Mouse (Mus musculus) embryonic fibroblast, embryonic 13.5 days (primary cell): ENCODE data around the gene Pign. TPM values are rescaled to one million over a fixed set of nuclear protein-coding genes. Genes with fewer than 3 reads are reported as not detected.

Experiments used
- H3K27ac ChIP-seq: 2 replicates; pipeline ENCODE4 v1.5.1; 2012; ENCODE audit warnings: low read length, control low read depth, inconsistent platforms; ENCODE audit not compliant: insufficient read depth
- H3K4me1 ChIP-seq: 2 replicates; pipeline ENCODE4 v1.6.1; 2011; ENCODE audit warnings: low read length; ENCODE audit not compliant: control insufficient read depth, insufficient read depth
- H3K4me3 ChIP-seq: 2 replicates; pipeline ENCODE4 v1.5.1; 2011; ENCODE audit warnings: mild to moderate bottlenecking, control low read depth, low read length; ENCODE audit not compliant: insufficient read depth
- CTCF ChIP-seq: IDR thresholded peaks from 2 replicates; pipeline ENCODE4 v1.5.1; 2011; ENCODE audit warnings: mild to moderate bottlenecking, control low read depth, low read length, moderate library complexity, borderline replicate concordance; ENCODE audit not compliant: insufficient read depth
- POLR2A ChIP-seq: IDR thresholded peaks from 2 replicates; pipeline ENCODE4 v1.6.1; 2011; ENCODE audit warnings: low read depth, mild to moderate bottlenecking, control low read depth, low read length, moderate library complexity
- polyA plus RNA-seq: library from polyadenylated mRNA; stranded (reverse); fragments of >200 nt; gene quantifications from 2 replicates; pipeline ENCODE4 v1.2.4, GENCODE M21; 2011; ENCODE audit warnings: low read depth; ENCODE audit not compliant: missing spikeins, insufficient read length

The Pign gene
- polyA plus RNA-seq, 1 experiment: 53.2 TPM

- H3K27ac ChIP-seq: no peak overlapping the region
- TF ChIP-seq POLR2A: no peak
- no peaks in the 10 kb centered on the region for H3K4me1 ChIP-seq
- no peak overlapping the region for H3K4me3 ChIP-seq
These were observed 97.4 kb downstream of the Pign start for GRCm38 (mm10) chr1:105566051-105566450.

GRCm38 (mm10) chr1:105564289-105564688 is 99.2 kb downstream of the Pign start:
- no peaks in the 10 kb centered on the region for H3K4me1 ChIP-seq

GRCm38 (mm10) chr1:105563821-105564220 is 99.7 kb downstream of the Pign start:
- no peak overlapping the region for H3K27ac ChIP-seq
- H3K4me3 ChIP-seq: no peak overlapping the region
- no peaks in the 10 kb centered on the region for H3K4me1 ChIP-seq
- TF ChIP-seq POLR2A: no peak
- TF ChIP-seq CTCF: no peak

More at GRCm38 (mm10) chr1:105564289-105564688, 99.2 kb downstream of the Pign start:
- no peak overlapping the region for H3K27ac ChIP-seq
- H3K4me3 ChIP-seq: no peak overlapping the region
- TF ChIP-seq POLR2A (no peak), CTCF (no peak)

GRCm38 (mm10) chr1:105556078-105556477 is 107.4 kb downstream of the Pign start:
- no peak overlapping the region for H3K4me3 ChIP-seq
- H3K27ac ChIP-seq: no peak overlapping the region
- no peaks in the 10 kb centered on the region for H3K4me1 ChIP-seq
- TF ChIP-seq POLR2A: no peak
- TF ChIP-seq CTCF: no peak

- H3K4me1 ChIP-seq: no peaks in the 10 kb centered on the region
- no peak for TF ChIP-seq POLR2A
- no peak for TF ChIP-seq CTCF
These were observed 108.2 kb downstream of the Pign start for GRCm38 (mm10) chr1:105555192-105555718.

GRCm38 (mm10) chr1:105553130-105553529 is 110.3 kb downstream of the Pign start:
- TF ChIP-seq POLR2A: no peak
- no peak for TF ChIP-seq CTCF
- H3K27ac ChIP-seq: no peak overlapping the region
- no peaks in the 10 kb centered on the region for H3K4me1 ChIP-seq
- no peak overlapping the region for H3K4me3 ChIP-seq

More at GRCm38 (mm10) chr1:105555192-105555718, 108.2 kb downstream of the Pign start:
- no peak overlapping the region for H3K4me3 ChIP-seq
- no peak overlapping the region for H3K27ac ChIP-seq

- no peak overlapping the region for H3K27ac ChIP-seq
- no peak overlapping the region for H3K4me3 ChIP-seq
- no peak for TF ChIP-seq POLR2A
- TF ChIP-seq CTCF: no peak
- no peaks in the 10 kb centered on the region for H3K4me1 ChIP-seq
These were observed 113.3 kb downstream of the Pign start for GRCm38 (mm10) chr1:105550163-105550562.

GRCm38 (mm10) chr1:105549648-105550047 is 113.8 kb downstream of the Pign start:
- no peak for TF ChIP-seq CTCF
- no peak for TF ChIP-seq POLR2A
- no peaks in the 10 kb centered on the region for H3K4me1 ChIP-seq
- H3K4me3 ChIP-seq: no peak overlapping the region
- H3K27ac ChIP-seq: no peak overlapping the region

GRCm38 (mm10) chr1:105543051-105543450 is 120.4 kb downstream of the Pign start:
- TF ChIP-seq POLR2A (no peak), CTCF (no peak)
- no peak overlapping the region for H3K4me3 ChIP-seq
- no peak overlapping the region for H3K27ac ChIP-seq
- no peaks in the 10 kb centered on the region for H3K4me1 ChIP-seq

GRCm38 (mm10) chr1:105523768-105524167 is 139.7 kb downstream of the Pign start:
- Histone ChIP-seq H3K4me1 (no peaks in the 10 kb centered on the region), H3K27ac (no peak overlapping the region), H3K4me3 (no peak overlapping the region)
- TF ChIP-seq CTCF (no peak), POLR2A (no peak)

- no peak overlapping the region for H3K4me3 ChIP-seq
- no peaks in the 10 kb centered on the region for H3K4me1 ChIP-seq
- H3K27ac ChIP-seq: no peak overlapping the region
- TF ChIP-seq CTCF (no peak), POLR2A (no peak)
These were observed 141.2 kb downstream of the Pign start for GRCm38 (mm10) chr1:105522321-105522720.

- Histone ChIP-seq H3K27ac (no peak overlapping the region), H3K4me1 (no peaks in the 10 kb centered on the region), H3K4me3 (no peak overlapping the region)
- TF ChIP-seq POLR2A: no peak
- no peak for TF ChIP-seq CTCF
These were observed 145.4 kb downstream of the Pign start for GRCm38 (mm10) chr1:105518101-105518500.
